Mouse (Mus musculus) heart, postnatal 10 days (tissue): ENCODE results near the gene Gpr19. TPM values are rescaled to one million over a fixed set of nuclear protein-coding genes. Genes with fewer than 3 reads are reported as not detected.

Experiments used
- DNase-seq, 2 experiments: peaks; one replicate each; pipeline ENCODE4 v3.0.0; 2021
- intact Hi-C: fragments of 180-260 bp; cut with DNase I; formaldehyde crosslinking; loops from one replicate; pipeline ENCODE4 v1.15.1; 2025
- total RNA-seq, 2 experiments: library from RNA; stranded (reverse); gene quantifications; 2 replicates each; pipeline ENCODE4 v1.2.3; 2021

The Gpr19 gene
- total RNA-seq, 2 experiments from 2014 or later: 4.3 to 4.8 TPM

- intact Hi-C loops: no loop called here
- peak in 1 of 2 experiments; percentile 36 for DNase-seq
Measured at GRCm38 (mm10) chr6:134896570-134897436, 1.6 kb downstream of the Gpr19 start.

- intact Hi-C loops: no loop called here
- no peak for DNase-seq
Measured at GRCm38 (mm10) chr6:134890436-134890835, 7.9 kb downstream of the Gpr19 start.

- intact Hi-C loops: no loop called here
- no peak for DNase-seq
Measured at GRCm38 (mm10) chr6:134889763-134890162, 8.6 kb downstream of the Gpr19 start.

GRCm38 (mm10) chr6:134888563-134889017 lies 9.8 kb downstream of the Gpr19 start:
- intact Hi-C loops: no loop called here
- DNase-seq: no peak

GRCm38 (mm10) chr6:134887711-134888449 lies 10.5 kb downstream of the Gpr19 start:
- intact Hi-C loops: no loop called here
- no peak for DNase-seq

GRCm38 (mm10) chr6:134887008-134887407 lies 11.4 kb downstream of the Gpr19 start:
- no peak for DNase-seq
- intact Hi-C loops: no loop called here

GRCm38 (mm10) chr6:134886475-134886874 lies 11.9 kb downstream of the Gpr19 start:
- intact Hi-C loops: no loop called here
- DNase-seq: no peak

- intact Hi-C loops: no loop called here
- DNase-seq: no peak
Measured at GRCm38 (mm10) chr6:134885515-134885914, 12.9 kb downstream of the Gpr19 start.

GRCm38 (mm10) chr6:134883661-134884060 lies 14.7 kb downstream of the Gpr19 start:
- intact Hi-C loops: no loop called here
- DNase-seq: no peak

- intact Hi-C loops: no loop called here
- no peak for DNase-seq
Measured at GRCm38 (mm10) chr6:134880046-134880445, 18.3 kb downstream of the Gpr19 start.

GRCm38 (mm10) chr6:134879556-134879955 lies 18.8 kb downstream of the Gpr19 start:
- no peak for DNase-seq
- intact Hi-C loops: no loop called here

- intact Hi-C loops: no loop called here
- DNase-seq: no peak
Measured at GRCm38 (mm10) chr6:134877892-134878291, 20.5 kb downstream of the Gpr19 start.

GRCm38 (mm10) chr6:134877276-134877675 lies 21.1 kb downstream of the Gpr19 start:
- no peak for DNase-seq
- intact Hi-C loops: no loop called here

- intact Hi-C loops: no loop called here
- DNase-seq: no peak
Measured at GRCm38 (mm10) chr6:134876795-134877194, 21.6 kb downstream of the Gpr19 start.

GRCm38 (mm10) chr6:134873018-134873417 lies 25.4 kb downstream of the Gpr19 start:
- no peak for DNase-seq
- intact Hi-C loops: no loop called here

GRCm38 (mm10) chr6:134872236-134872635 lies 26.1 kb downstream of the Gpr19 start:
- DNase-seq: no peak
- intact Hi-C loops: no loop called here

- DNase-seq: no peak
- intact Hi-C loops: loop anchor here (1.0 kb wide), 1 partner anchor 79 kb away; no protein-coding TSS in a partner anchor
Measured at GRCm38 (mm10) chr6:134870887-134871286, 27.5 kb downstream of the Gpr19 start.

GRCm38 (mm10) chr6:134870209-134870742 lies 28.1 kb downstream of the Gpr19 start:
- DNase-seq: no peak
- intact Hi-C loops: no loop called here

- no peak for DNase-seq
- intact Hi-C loops: loop anchor here (10.0 kb wide), 1 partner anchor 443 kb away; no protein-coding TSS in a partner anchor
Measured at GRCm38 (mm10) chr6:134867325-134867724, 31.1 kb downstream of the Gpr19 start.

GRCm38 (mm10) chr6:134866113-134866512 lies 32.3 kb downstream of the Gpr19 start:
- intact Hi-C loops: loop anchor here (10.0 kb wide), 1 partner anchor 441 kb away; no protein-coding TSS in a partner anchor
- no peak for DNase-seq

- DNase-seq: peak; percentile 93 to 98
- intact Hi-C loops: loop anchor here (1.0 to 10.0 kb wide), 3 partner anchors 32 to 438 kb away; partner anchors contain the start of gene Crebl2
Measured at GRCm38 (mm10) chr6:134863146-134863545, 35.2 kb downstream of the Gpr19 start.
